Mouse (Mus musculus): ENCODE data around the gene Plod3. TPM values are rescaled to one million over a fixed set of nuclear protein-coding genes. Genes with fewer than 3 reads are reported as not detected.

The Plod3 gene
- polyA plus RNA-seq, 1 experiment from 2014 or later = 36.3 TPM

GRCm38 (mm10) chr5:136970703-136971102 is 16.1 kb upstream of the Plod3 start:
- H3K4me3 ChIP-seq (ENCODE audit: low read length) = no peak overlapping the region
- no peak for ATAC-seq
- no peaks in the 10 kb centered on the region for H3K9me3 ChIP-seq (ENCODE audit: control insufficient read depth, low read length)
- H3K4me2 ChIP-seq (ENCODE audit: low read length) = no peak overlapping the region
- no peak overlapping the region for H3K27ac ChIP-seq (ENCODE audit: low read depth, low read length)
- no peak overlapping the region for H3K9ac ChIP-seq (ENCODE audit: low read depth, low read length)
- WGBS = 58% methylated on average over 1 of the region's 1 CpGs
- no peaks in the 10 kb centered on the region for H3K4me1 ChIP-seq (ENCODE audit: control insufficient read depth, insufficient read depth, low read depth, low read length)
- H3K27me3 ChIP-seq (replicated peaks; ENCODE audit: control insufficient read depth, insufficient read depth, low read length) = no peaks in the 10 kb centered on the region
- H3K36me3 ChIP-seq (ENCODE audit: control insufficient read depth, insufficient read depth, low read length) = peaks cover 9% of the 10 kb centered on the region

DNA sequence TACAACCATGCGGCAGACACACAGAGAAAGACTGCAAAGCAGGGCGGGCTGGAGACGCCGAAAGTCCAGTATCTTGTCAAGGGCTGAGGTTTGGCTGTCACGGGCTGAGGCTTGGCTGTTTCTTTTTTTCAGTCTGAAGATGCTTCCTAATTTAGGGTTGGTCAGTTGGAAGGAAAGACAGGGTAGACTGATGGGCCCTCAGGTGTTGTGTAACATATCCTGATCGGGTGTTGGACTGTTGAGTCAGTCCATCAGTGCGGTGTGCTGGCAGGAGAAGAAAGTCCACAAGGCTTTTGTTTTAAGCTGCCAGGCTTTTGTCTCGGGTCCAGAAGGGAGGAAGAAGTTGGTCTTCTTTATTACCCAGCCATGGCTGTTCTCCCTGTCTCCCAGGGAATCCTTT is 13.1 kb upstream of the Plod3 start:
- no peak for ATAC-seq

GRCm38 (mm10) chr5:136977769-136978168 is 9.1 kb upstream of the Plod3 start:
- Histone ChIP-seq H3K27me3 (replicated peaks; ENCODE audit: control insufficient read depth, insufficient read depth, low read length) (no peaks in the 10 kb centered on the region), H3K27ac (ENCODE audit: low read depth, low read length) (no peak overlapping the region), H3K4me2 (ENCODE audit: low read length) (no peak overlapping the region), H3K9me3 (ENCODE audit: control insufficient read depth, low read length) (no peaks in the 10 kb centered on the region), H3K4me3 (ENCODE audit: low read length) (no peak overlapping the region), H3K36me3 (ENCODE audit: control insufficient read depth, insufficient read depth, low read length) (peaks cover 16% of the 10 kb centered on the region), H3K4me1 (ENCODE audit: control insufficient read depth, insufficient read depth, low read depth, low read length) (no peaks in the 10 kb centered on the region), H3K9ac (ENCODE audit: low read depth, low read length) (no peak overlapping the region)
- no peak for ATAC-seq
- WGBS = 82% methylated on average over 4 of the region's 4 CpGs

More for the DNA sequence above, 13.1 kb upstream of the Plod3 start:
- 80% methylated on average over 8 of the region's 8 CpGs for WGBS
- no peak overlapping the region for H3K9ac ChIP-seq (ENCODE audit: low read depth, low read length)
- no peaks in the 10 kb centered on the region for H3K9me3 ChIP-seq (ENCODE audit: control insufficient read depth, low read length)
- H3K4me1 ChIP-seq (ENCODE audit: control insufficient read depth, insufficient read depth, low read depth, low read length) = no peaks in the 10 kb centered on the region
- no peak overlapping the region for H3K27ac ChIP-seq (ENCODE audit: low read depth, low read length)
- no peaks in the 10 kb centered on the region for H3K36me3 ChIP-seq (ENCODE audit: control insufficient read depth, insufficient read depth, low read length)
- H3K4me3 ChIP-seq (ENCODE audit: low read length) = no peak overlapping the region
- no peak overlapping the region for H3K4me2 ChIP-seq (ENCODE audit: low read length)
- no peaks in the 10 kb centered on the region for H3K27me3 ChIP-seq (replicated peaks; ENCODE audit: control insufficient read depth, insufficient read depth, low read length)

- ATAC-seq = no peak
- no peak overlapping the region for H3K9ac ChIP-seq (ENCODE audit: low read depth, low read length)
- H3K36me3 ChIP-seq (ENCODE audit: control insufficient read depth, insufficient read depth, low read length) = peaks cover 16% of the 10 kb centered on the region
- H3K27ac ChIP-seq (ENCODE audit: low read depth, low read length) = no peak overlapping the region
- H3K4me3 ChIP-seq (ENCODE audit: low read length) = no peak overlapping the region
- H3K4me2 ChIP-seq (ENCODE audit: low read length) = no peak overlapping the region
- 88% methylated on average over 2 of the region's 2 CpGs for WGBS
- H3K4me1 ChIP-seq (ENCODE audit: control insufficient read depth, insufficient read depth, low read depth, low read length) = no peaks in the 10 kb centered on the region
- no peaks in the 10 kb centered on the region for H3K27me3 ChIP-seq (replicated peaks; ENCODE audit: control insufficient read depth, insufficient read depth, low read length)
- no peaks in the 10 kb centered on the region for H3K9me3 ChIP-seq (ENCODE audit: control insufficient read depth, low read length)
These were observed 7.1 kb upstream of the Plod3 start for GRCm38 (mm10) chr5:136979762-136980161.

GRCm38 (mm10) chr5:136980974-136981373 is 5.8 kb upstream of the Plod3 start:
- no peaks in the 10 kb centered on the region for H3K27me3 ChIP-seq (replicated peaks; ENCODE audit: control insufficient read depth, insufficient read depth, low read length)
- no peak overlapping the region for H3K27ac ChIP-seq (ENCODE audit: low read depth, low read length)
- no peak overlapping the region for H3K9ac ChIP-seq (ENCODE audit: low read depth, low read length)
- no peak for ATAC-seq
- peaks cover 16% of the 10 kb centered on the region for H3K36me3 ChIP-seq (ENCODE audit: control insufficient read depth, insufficient read depth, low read length)
- no peak overlapping the region for H3K4me3 ChIP-seq (ENCODE audit: low read length)
- peaks cover 5% of the 10 kb centered on the region for H3K4me1 ChIP-seq (ENCODE audit: control insufficient read depth, insufficient read depth, low read depth, low read length)
- no peaks in the 10 kb centered on the region for H3K9me3 ChIP-seq (ENCODE audit: control insufficient read depth, low read length)
- WGBS = 84% methylated on average over 8 of the region's 8 CpGs
- no peak overlapping the region for H3K4me2 ChIP-seq (ENCODE audit: low read length)

DNA sequence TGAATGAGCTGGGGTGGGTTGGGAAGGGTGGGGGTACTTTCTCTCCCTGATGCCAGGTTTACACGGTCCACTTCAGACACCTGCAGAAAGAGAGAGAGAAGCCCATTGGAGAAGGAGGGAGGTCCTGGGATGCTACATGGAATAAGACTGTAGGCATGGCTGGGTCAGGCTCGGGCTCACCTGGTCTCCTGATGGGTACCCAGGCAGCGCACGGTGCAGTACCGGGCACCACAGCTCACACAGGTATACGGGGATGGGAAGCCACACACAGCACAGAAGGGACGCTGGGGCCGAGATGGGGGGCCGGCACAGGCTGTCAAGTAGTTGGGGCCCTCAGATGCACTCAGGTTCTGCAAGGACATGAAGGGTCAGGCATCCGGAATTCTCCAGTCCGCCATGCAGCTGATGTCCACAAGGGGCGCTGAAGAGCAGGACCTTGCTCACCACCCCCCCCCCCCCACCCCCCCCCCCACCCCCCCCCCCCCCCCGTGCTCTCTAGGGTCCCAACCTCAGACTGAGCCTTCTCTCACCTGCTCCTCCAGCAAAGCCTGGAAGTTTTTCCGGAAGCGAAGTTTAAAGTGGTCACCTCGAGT is 4.4 kb upstream of the Plod3 start:
- Histone ChIP-seq H3K36me3 (ENCODE audit: control insufficient read depth, insufficient read depth, low read length) (peaks cover 16% of the 10 kb centered on the region), H3K4me3 (ENCODE audit: low read length) (no peak overlapping the region), H3K4me2 (ENCODE audit: low read length) (no peak overlapping the region), H3K9ac (ENCODE audit: low read depth, low read length) (no peak overlapping the region), H3K9me3 (ENCODE audit: control insufficient read depth, low read length) (no peaks in the 10 kb centered on the region), H3K27me3 (replicated peaks; ENCODE audit: control insufficient read depth, insufficient read depth, low read length) (no peaks in the 10 kb centered on the region), H3K27ac (ENCODE audit: low read depth, low read length) (no peak overlapping the region), H3K4me1 (ENCODE audit: control insufficient read depth, insufficient read depth, low read depth, low read length) (peaks cover 8% of the 10 kb centered on the region)
- 46% methylated on average over 14 of the region's 16 CpGs for WGBS
- no peak for ATAC-seq

GRCm38 (mm10) chr5:136984828-136985227 is 2.0 kb upstream of the Plod3 start:
- Histone ChIP-seq H3K27ac (ENCODE audit: low read depth, low read length) (no peak overlapping the region), H3K4me1 (ENCODE audit: control insufficient read depth, insufficient read depth, low read depth, low read length) (peaks cover 15% of the 10 kb centered on the region), H3K36me3 (ENCODE audit: control insufficient read depth, insufficient read depth, low read length) (peaks cover 21% of the 10 kb centered on the region), H3K27me3 (replicated peaks; ENCODE audit: control insufficient read depth, insufficient read depth, low read length) (no peaks in the 10 kb centered on the region), H3K9ac (ENCODE audit: low read depth, low read length) (no peak overlapping the region), H3K9me3 (ENCODE audit: control insufficient read depth, low read length) (no peaks in the 10 kb centered on the region), H3K4me3 (ENCODE audit: low read length) (no peak overlapping the region), H3K4me2 (ENCODE audit: low read length) (no peak overlapping the region)
- no peak for ATAC-seq
- WGBS = 65% methylated on average over 14 of the region's 14 CpGs

GRCm38 (mm10) chr5:136987138-136987933 is 517 bp downstream of the Plod3 start:
- H3K9ac ChIP-seq (ENCODE audit: low read depth, low read length) = peak overlapping the region; percentile 79
- under 1% methylated on average over 66 of the region's 67 CpGs for WGBS
- peaks cover 15% of the 10 kb centered on the region for H3K4me1 ChIP-seq (ENCODE audit: control insufficient read depth, insufficient read depth, low read depth, low read length)
- H3K4me2 ChIP-seq (ENCODE audit: low read length) = peak overlapping the region; percentile 62
- ATAC-seq = peak; percentile 65
- H3K9me3 ChIP-seq (ENCODE audit: control insufficient read depth, low read length) = no peaks in the 10 kb centered on the region
- no peaks in the 10 kb centered on the region for H3K27me3 ChIP-seq (replicated peaks; ENCODE audit: control insufficient read depth, insufficient read depth, low read length)
- H3K4me3 ChIP-seq (ENCODE audit: low read length) = peak overlapping the region; percentile 59
- peaks cover 30% of the 10 kb centered on the region for H3K36me3 ChIP-seq (ENCODE audit: control insufficient read depth, insufficient read depth, low read length)
- peak overlapping the region; percentile 86 for H3K27ac ChIP-seq (ENCODE audit: low read depth, low read length)

DNA sequence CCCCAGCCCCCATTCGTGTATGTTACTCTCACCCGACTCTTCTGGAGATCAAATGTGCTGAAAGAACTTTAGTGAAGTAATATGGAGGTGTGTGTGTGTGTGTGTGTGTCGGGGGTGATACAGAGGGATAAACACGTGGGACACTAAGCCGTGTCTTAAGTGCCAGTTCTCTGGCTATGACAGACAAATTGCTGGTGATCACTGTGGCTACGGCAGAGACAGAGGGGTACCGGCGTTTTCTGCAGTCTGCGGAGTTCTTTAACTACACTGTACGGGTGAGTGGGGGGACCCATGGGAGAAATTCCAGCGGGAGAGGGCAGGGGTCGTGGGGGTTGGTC is 1.1 kb downstream of the Plod3 start, which contains the start of gene Znhit1:
Gene Znhit1 (minus strand): TSS at position 88 of the 338 bp plus-strand sequence.
- Histone ChIP-seq H3K4me1 (ENCODE audit: control insufficient read depth, insufficient read depth, low read depth, low read length) (peaks cover 15% of the 10 kb centered on the region), H3K9me3 (ENCODE audit: control insufficient read depth, low read length) (no peaks in the 10 kb centered on the region), H3K27ac (ENCODE audit: low read depth, low read length) (peak within 1 kb of the TSS; percentile 86), H3K36me3 (ENCODE audit: control insufficient read depth, insufficient read depth, low read length) (peaks cover 33% of the 10 kb centered on the region), H3K9ac (ENCODE audit: low read depth, low read length) (peak within 1 kb of the TSS; percentile 79), H3K27me3 (replicated peaks; ENCODE audit: control insufficient read depth, insufficient read depth, low read length) (no peaks in the 10 kb centered on the region), H3K4me2 (ENCODE audit: low read length) (peak within 1 kb of the TSS; percentile 62), H3K4me3 (ENCODE audit: low read length) (peak within 1 kb of the TSS; percentile 59)
- WGBS = 5% methylated on average over 12 of the region's 12 CpGs
- no peak; the same call in 1 of the 2 replicates for ATAC-seq

Data from hindbrain, embryonic 16.5 days (tissue).